Mouse (Mus musculus) spleen, adult 2 months (tissue): ENCODE data around the gene Plaur.

Experiments
- CTCF ChIP-seq: fragments of 200-500 bp; IDR thresholded peaks from 2 replicates; pipeline ENCODE4 v1.5.1; 2011; ENCODE audit warnings: mild to moderate bottlenecking, inconsistent platforms; ENCODE audit not compliant: insufficient read depth, insufficient read length, insufficient replicate concordance; ENCODE audit errors: extremely low read depth
- POLR2A ChIP-seq: fragments of 200-500 bp; IDR thresholded peaks from 2 replicates; pipeline ENCODE4 v1.6.1; 2011; ENCODE audit warnings: low read depth, low read length, inconsistent platforms

- no peak; the same call in 1 of the 2 replicates for TF ChIP-seq POLR2A
- no peak for TF ChIP-seq CTCF
Measured at GRCm38 (mm10) chr7:24457726-24458370, 4.4 kb upstream of the Plaur start.
